In the genomic region with DNA sequence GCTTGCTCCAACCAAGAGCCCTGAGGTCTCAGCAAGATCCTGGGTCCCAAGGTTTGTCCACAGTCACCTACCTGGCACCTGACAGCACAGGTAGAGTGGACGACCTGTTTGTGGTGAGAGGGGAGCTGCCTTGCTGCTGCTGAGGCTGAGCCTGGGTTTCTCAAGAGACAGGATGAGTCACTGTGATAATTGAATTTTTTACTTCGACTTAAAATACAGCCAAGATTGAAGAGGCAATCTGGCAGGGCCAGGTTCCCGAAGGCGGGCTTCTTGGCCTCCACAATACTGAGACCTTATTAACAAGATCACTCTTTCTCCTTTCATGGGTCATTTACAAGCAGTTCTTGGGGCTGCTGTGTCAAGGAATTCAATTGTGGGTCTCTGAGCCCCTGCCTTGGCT, we compare ENCODE assay signal across 11 mouse cellular contexts.
DNase-seq lines count a peak whose midpoint lies in the region; ATAC-seq lines count a peak whose summit lies in the region.
"Had no signal": no experiment of that assay in that cellular context is flagged by ENCODE, and none has a peak within 500 bp of the region (broad histone marks: within the 10 kb centered on the region; RNA-seq: fewer than 3 reads in every experiment).

No protein-coding gene starts in this region.

- H3K27me3 ChIP-seq in forebrain, embryonic 15.5 days = no peaks in the 10 kb centered on the region
- no peaks in the 10 kb centered on the region for H3K27me3 ChIP-seq in forebrain, embryonic 10.5 days (ENCODE audit: poor library complexity, severe bottlenecking)
- no peaks in the 10 kb centered on the region for H3K27me3 ChIP-seq in kidney, embryonic 15.5 days
- no peaks in the 10 kb centered on the region for H3K27me3 ChIP-seq in midbrain, embryonic 13.5 days

- no peak overlapping the region for H3K4me3 ChIP-seq in forebrain, embryonic 15.5 days
- no peak overlapping the region for H3K4me3 ChIP-seq in forebrain, embryonic 10.5 days
- no peak overlapping the region for H3K4me3 ChIP-seq in kidney, embryonic 15.5 days (replicated peaks)
- no peak overlapping the region for H3K4me3 ChIP-seq in midbrain, embryonic 13.5 days (replicated peaks)
- H3K4me3 ChIP-seq: myocyte had no signal

- no peak overlapping the region for H3K9ac ChIP-seq in forebrain, embryonic 15.5 days (replicated peaks)
- no peak overlapping the region for H3K9ac ChIP-seq in kidney, embryonic 15.5 days
- no peak overlapping the region for H3K9ac ChIP-seq in midbrain, embryonic 13.5 days (replicated peaks)

- ATAC-seq in forebrain, embryonic 15.5 days (replicated peaks) = no peak
- ATAC-seq in kidney, embryonic 15.5 days (replicated peaks; ENCODE audit: low FRiP score) = no peak
- no peak for ATAC-seq in midbrain, embryonic 13.5 days
- ATAC-seq: CD4-positive, CD25-positive, alpha-beta regulatory T cell, adult 4 months had no signal

- H3K4me2 ChIP-seq in forebrain, embryonic 15.5 days (replicated peaks) = no peak overlapping the region
- no peak overlapping the region for H3K4me2 ChIP-seq in kidney, embryonic 15.5 days
- no peak overlapping the region for H3K4me2 ChIP-seq in midbrain, embryonic 13.5 days (replicated peaks)
- H3K4me2 ChIP-seq: liver, embryonic 11.5 days had no signal

- peaks cover 11% of the 10 kb centered on the region; the same call in 1 of the 2 replicates for H3K36me3 ChIP-seq in forebrain, embryonic 15.5 days
- peaks cover 65% of the 10 kb centered on the region for H3K36me3 ChIP-seq in forebrain, embryonic 10.5 days (replicated peaks)
- H3K36me3 ChIP-seq in kidney, embryonic 15.5 days = peaks cover 32% of the 10 kb centered on the region
- H3K36me3 ChIP-seq in midbrain, embryonic 13.5 days = peaks cover 40% of the 10 kb centered on the region

- 67% methylated on average over 4 of the region's 4 CpGs for WGBS in forebrain, embryonic 15.5 days
- 93% methylated on average over 4 of the region's 4 CpGs for WGBS in forebrain, embryonic 10.5 days
- 69% methylated on average over 4 of the region's 4 CpGs for WGBS in kidney, embryonic 15.5 days
- WGBS in midbrain, embryonic 13.5 days = 90% methylated on average over 4 of the region's 4 CpGs

- peaks cover 10% of the 10 kb centered on the region for H3K4me1 ChIP-seq in forebrain, embryonic 15.5 days
- H3K4me1 ChIP-seq in forebrain, embryonic 10.5 days = no peaks in the 10 kb centered on the region
- peaks cover 28% of the 10 kb centered on the region for H3K4me1 ChIP-seq in kidney, embryonic 15.5 days
- no peaks in the 10 kb centered on the region for H3K4me1 ChIP-seq in midbrain, embryonic 13.5 days (replicated peaks)

- no peaks in the 10 kb centered on the region for H3K9me3 ChIP-seq in forebrain, embryonic 15.5 days
- H3K9me3 ChIP-seq in forebrain, embryonic 10.5 days = no peaks in the 10 kb centered on the region
- H3K9me3 ChIP-seq in kidney, embryonic 15.5 days (replicated peaks) = no peaks in the 10 kb centered on the region
- no peaks in the 10 kb centered on the region for H3K9me3 ChIP-seq in midbrain, embryonic 13.5 days

- DNase-seq in forebrain, embryonic 10.5 days (ENCODE audit: extremely low spot score, low spot score) = no peak
- DNase-seq in kidney, postnatal 10 days = no peak
- peak; percentile 66 for DNase-seq in brain, adult 2 months (ENCODE audit: low read depth, low spot score)
- DNase-seq in layer of hippocampus, adult 9-11 months = peak; percentile 49
- DNase-seq in T-cell, adult 2 months (ENCODE audit: low spot score) = no peak

- H3K27ac ChIP-seq in forebrain, embryonic 15.5 days (replicated peaks) = 0 out of 2 replicates have a peak overlapping the region, but pooled peaks have one; percentile 53
- H3K27ac ChIP-seq in forebrain, embryonic 10.5 days = no peak overlapping the region
- H3K27ac ChIP-seq in kidney, embryonic 15.5 days = peak overlapping the region; percentile 64
- H3K27ac ChIP-seq in midbrain, embryonic 13.5 days = no peak overlapping the region

Comparison
In these comparisons a context has a peak if more than half of its experiments do, and no peak if none do; other contexts are left out.
1. H3K27ac ChIP-seq: peak in forebrain, embryonic 15.5 days (single experiment) and kidney, embryonic 15.5 days (single experiment); none in forebrain, embryonic 10.5 days (single experiment) and midbrain, embryonic 13.5 days (single experiment).
2. DNase-seq: peak in brain, adult 2 months (single experiment) and layer of hippocampus, adult 9-11 months (single experiment); none in forebrain, embryonic 10.5 days (single experiment), kidney, postnatal 10 days (single experiment) and T-cell, adult 2 months (single experiment).